Comparison of ENCODE assay signal across 31 mouse cellular contexts in genomic region chr3:97980683-97981327, GRCm38 (mm10). TPM values are rescaled to one million over a fixed set of nuclear protein-coding genes. Genes with fewer than 3 reads are reported as not detected.
DNase-seq lines count a peak whose midpoint lies in the region; ATAC-seq lines count a peak whose summit lies in the region.
"Had no signal": no experiment of that assay in that cellular context is flagged by ENCODE, and none has a peak within 500 bp of the region (broad histone marks: within the 10 kb centered on the region; RNA-seq: fewer than 3 reads in every experiment).

No protein-coding gene starts in this region.

- ATAC-seq in activated CD4-positive, CD25-positive, alpha-beta regulatory T cell, adult 4 months, result peak; percentile 28
- ATAC-seq in neutrophil, adult 5-6 weeks (ENCODE audit: extremely low read depth, insufficient number of reproducible peaks, low FRiP score, poor library complexity, severe bottlenecking), result peak; percentile 61
- no peak for ATAC-seq in forebrain, embryonic 13.5 days
- ATAC-seq: forebrain, embryonic 16.5 days; hindbrain, postnatal 0 days; Patski had no signal

- DNase-seq in spleen, postnatal 36 days (ENCODE audit: low spot score in 2 of 2), result peak; percentile 54 to 62
- DNase-seq in spleen, adult 18-20 months, result no peak
- no peak for DNase-seq in liver
- no peak for DNase-seq in lung, postnatal 14 days
- DNase-seq: adrenal gland, adult 2 months; adrenal gland, postnatal 14 days; cerebellum, adult 11 months; cerebellum, adult 2 months; cerebellum, adult 9-11 months; cerebellum, postnatal 25 days; embryo, embryonic 11 days; gastrocnemius, postnatal 10 days; gastrocnemius, postnatal 36 days; heart, adult 2 months; heart, postnatal 14 days; heart, postnatal 4 days had no signal

- WGBS in forebrain, embryonic 13.5 days, result 91% methylated on average over 8 of the region's 8 CpGs

- H3K27ac ChIP-seq in forebrain, embryonic 13.5 days, result no peak overlapping the region
- H3K27ac ChIP-seq: embryonic facial prominence, embryonic 10.5 days; embryonic facial prominence, embryonic 13.5 days; forebrain, embryonic 12.5 days; heart, adult 2 months; heart, embryonic 10.5 days; heart, embryonic 13.5 days; hindbrain, embryonic 14.5 days; hindbrain, postnatal 0 days had no signal

- no peaks in the 10 kb centered on the region for H3K4me1 ChIP-seq in forebrain, embryonic 13.5 days

- no peak overlapping the region for H3K9ac ChIP-seq in forebrain, embryonic 13.5 days
- H3K9ac ChIP-seq: embryonic facial prominence, embryonic 13.5 days; forebrain, embryonic 12.5 days; heart, embryonic 13.5 days; hindbrain, embryonic 14.5 days had no signal

- no peaks in the 10 kb centered on the region for H3K27me3 ChIP-seq in forebrain, embryonic 13.5 days
- H3K27me3 ChIP-seq: CH12.LX; embryonic facial prominence, embryonic 13.5 days; forebrain, embryonic 12.5 days; Patski had no signal

- H3K9me3 ChIP-seq in forebrain, embryonic 13.5 days (replicated peaks), result no peaks in the 10 kb centered on the region
- H3K9me3 ChIP-seq: embryonic facial prominence, embryonic 10.5 days; embryonic facial prominence, embryonic 13.5 days; forebrain, embryonic 12.5 days; heart, embryonic 10.5 days; heart, embryonic 13.5 days had no signal

- H3K36me3 ChIP-seq in forebrain, embryonic 13.5 days (ENCODE audit: poor library complexity, severe bottlenecking), result no peaks in the 10 kb centered on the region
- H3K36me3 ChIP-seq: embryonic facial prominence, embryonic 10.5 days; embryonic facial prominence, embryonic 13.5 days; forebrain, embryonic 12.5 days; G1E; heart, embryonic 10.5 days; heart, embryonic 13.5 days had no signal

- H3K4me2 ChIP-seq in forebrain, embryonic 13.5 days, result no peak overlapping the region
- H3K4me2 ChIP-seq: embryonic facial prominence, embryonic 13.5 days; forebrain, embryonic 12.5 days; heart, embryonic 13.5 days; hindbrain, embryonic 14.5 days had no signal

- no peak overlapping the region for H3K4me3 ChIP-seq in forebrain, embryonic 13.5 days
- H3K4me3 ChIP-seq: embryonic facial prominence, embryonic 10.5 days; embryonic facial prominence, embryonic 13.5 days; erythroblast, embryonic 14.5 days; forebrain, embryonic 12.5 days; heart, adult 2 months; heart, embryonic 10.5 days; heart, embryonic 13.5 days had no signal

RNA-seq across cellular contexts. Expression of gene Notch2, which starts 32.5 kb away (rescaled TPM):
- polyA plus RNA-seq in activated CD4-positive, CD25-positive, alpha-beta regulatory T cell, adult 4 months (2017; shearing (Covaris generic)), result 10 to 100 TPM; 14.1 to 17.5 TPM
- total RNA-seq in neutrophil, adult 5-6 weeks (2017), result 219 and 232 TPM in 2 replicates
- 18.6 and 19.9 TPM in 2 replicates for polyA plus RNA-seq in forebrain, embryonic 13.5 days (2015; fragmentation: Nextera tagmentation; extraction: Ambion mirVana)
- polyA plus RNA-seq: G1E had no signal

Comparison
In these comparisons a context has a peak if more than half of its experiments do, and no peak if none do; other contexts are left out.
1. DNase-seq: peak in spleen, postnatal 36 days (2 of 2); none in spleen, adult 18-20 months (0 of 2), liver (single experiment) and lung, postnatal 14 days (single experiment).